Mouse (Mus musculus) G1E (cell line): ENCODE results near the gene Med13l. TPM values are rescaled to one million over a fixed set of nuclear protein-coding genes. Genes with fewer than 3 reads are reported as not detected.

ENCODE experiments used
- ATAC-seq: 2 replicates; pipeline ENCODE4 v1.8.0; 2016; ENCODE audit warnings: mild to moderate bottlenecking; ENCODE audit not compliant: insufficient number of reproducible peaks, poor library complexity, low FRiP score, severe bottlenecking; ENCODE audit errors: extremely low read depth
- DNase-seq: peaks from one replicate; pipeline ENCODE4 v3.0.0; 2012; ENCODE audit warnings: low spot score
- H3K27me3 ChIP-seq: 2 replicates; pipeline ENCODE4 v1.6.1; 2012; ENCODE audit warnings: mild to moderate bottlenecking, low read length, inconsistent platforms; ENCODE audit not compliant: insufficient read depth
- H3K36me3 ChIP-seq: replicated peaks from 2 replicates; pipeline ENCODE3; 2012; ENCODE audit warnings: mild to moderate bottlenecking, inconsistent platforms
- H3K4me1 ChIP-seq: 2 replicates; pipeline ENCODE4 v1.6.1; 2012; ENCODE audit warnings: low read depth, low read length, inconsistent platforms, mixed read lengths; ENCODE audit not compliant: insufficient read depth
- H3K4me3 ChIP-seq: 2 replicates; pipeline ENCODE4 v1.5.1; 2012; ENCODE audit warnings: low read depth, mild to moderate bottlenecking, inconsistent platforms, low read length, moderate library complexity, mixed read lengths
- H3K9me3 ChIP-seq: replicated peaks from 2 replicates; pipeline ENCODE4 v1.6.1; 2012; ENCODE audit warnings: inconsistent platforms
- CTCF ChIP-seq: IDR thresholded peaks from 2 replicates; pipeline ENCODE4 v1.5.1; 2012; ENCODE audit warnings: low read depth, low read length, inconsistent platforms, mixed read lengths
- GATA1 ChIP-seq: IDR thresholded peaks from 2 replicates; pipeline ENCODE4 v1.6.1; 2012; ENCODE audit warnings: borderline replicate concordance, low read length, inconsistent platforms, mixed read lengths
- GATA2 ChIP-seq: IDR thresholded peaks from 2 replicates; pipeline ENCODE4 v1.6.1; 2012; ENCODE audit warnings: low read depth, low read length, inconsistent platforms, borderline replicate concordance
- POLR2AphosphoS5 ChIP-seq: IDR thresholded peaks from 2 replicates; pipeline ENCODE4 v1.6.1; 2012; ENCODE audit warnings: low read depth, low read length, inconsistent platforms; ENCODE audit not compliant: insufficient replicate concordance
- TAL1 ChIP-seq: conservative IDR thresholded peaks from 2 replicates; pipeline ENCODE4 v1.6.1; 2012; ENCODE audit warnings: low read depth, low read length, inconsistent platforms, mixed read lengths
- polyA plus RNA-seq: library from polyadenylated mRNA; stranded (reverse); fragments of >175 nt; gene quantifications from 2 replicates; pipeline ENCODE4 v1.2.3, GENCODE M21; 2012
- total RNA-seq, 2 experiments: library from RNA; stranded (forward) in 1 of 2; stranded (reverse) in 1 of 2; fragments of 200-1000 nt in 1 of 2; fragments of >200 nt in 1 of 2; fragmentation: Nextera tagmentation in 1 of 2; gene quantifications; 2 replicates each; pipeline ENCODE4 v1.2.3; 2014 to 2017

Gene Med13l
- total and polyA plus RNA-seq, 3 experiments = 16.8 to 91.7 (median 17.9) TPM

DNA sequence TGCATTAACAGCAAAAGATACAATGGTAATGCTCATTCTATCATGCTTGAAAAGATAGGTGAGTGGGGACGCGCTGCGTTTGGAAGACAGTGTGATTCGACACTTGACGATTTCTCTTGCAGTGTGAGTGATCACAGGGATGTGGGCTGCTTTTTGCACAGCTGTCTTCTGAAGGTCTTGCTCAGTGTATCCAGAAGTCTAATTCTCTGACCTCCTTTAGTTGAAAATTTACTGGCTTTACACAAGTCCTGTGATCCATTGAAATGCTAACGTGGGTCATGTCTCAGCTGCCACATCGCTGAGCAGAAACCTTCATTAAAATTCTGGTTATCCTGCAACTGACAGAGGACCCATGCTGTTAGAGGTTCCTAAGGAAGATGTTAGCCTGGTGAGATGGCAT, 107.4 kb downstream of the Med13l start:
- Histone ChIP-seq H3K4me3 (no peak overlapping the region), H3K36me3 (peaks cover 58% of the 10 kb centered on the region), H3K4me1 (peaks cover 21% of the 10 kb centered on the region), H3K9me3 (no peaks in the 10 kb centered on the region), H3K27me3 (no peaks in the 10 kb centered on the region)
- no peak for DNase-seq
- TF ChIP-seq CTCF = no peak
- TF ChIP-seq POLR2AphosphoS5 = no peak
- TF ChIP-seq TAL1 = no peak
- TF ChIP-seq GATA1 = no peak
- TF ChIP-seq GATA2 = no peak
- ATAC-seq = no peak

- DNase-seq (no peak), ATAC-seq (no peak)
- Histone ChIP-seq H3K27me3 (no peaks in the 10 kb centered on the region), H3K9me3 (no peaks in the 10 kb centered on the region), H3K4me3 (no peak overlapping the region), H3K36me3 (peaks cover 63% of the 10 kb centered on the region), H3K4me1 (peaks cover 15% of the 10 kb centered on the region)
- TF ChIP-seq GATA1 (no peak), POLR2AphosphoS5 (no peak), CTCF (no peak), TAL1 (no peak), GATA2 (no peak)
These were observed 108.5 kb downstream of the Med13l start for GRCm38 (mm10) chr5:118668931-118669330.

- H3K36me3 ChIP-seq = peaks cover 68% of the 10 kb centered on the region
- DNase-seq = no peak
- ATAC-seq = no peak
- H3K27me3 ChIP-seq = no peaks in the 10 kb centered on the region
- H3K4me3 ChIP-seq = no peak overlapping the region
- no peak for TF ChIP-seq CTCF
- no peak for TF ChIP-seq GATA2
- TF ChIP-seq TAL1 = no peak
- TF ChIP-seq GATA1 = no peak
- no peak for TF ChIP-seq POLR2AphosphoS5
- H3K9me3 ChIP-seq = no peaks in the 10 kb centered on the region
- H3K4me1 ChIP-seq = peaks cover 4% of the 10 kb centered on the region; the same call in 1 of the 2 replicates
These were observed 111.6 kb downstream of the Med13l start for GRCm38 (mm10) chr5:118672111-118672510.

DNA sequence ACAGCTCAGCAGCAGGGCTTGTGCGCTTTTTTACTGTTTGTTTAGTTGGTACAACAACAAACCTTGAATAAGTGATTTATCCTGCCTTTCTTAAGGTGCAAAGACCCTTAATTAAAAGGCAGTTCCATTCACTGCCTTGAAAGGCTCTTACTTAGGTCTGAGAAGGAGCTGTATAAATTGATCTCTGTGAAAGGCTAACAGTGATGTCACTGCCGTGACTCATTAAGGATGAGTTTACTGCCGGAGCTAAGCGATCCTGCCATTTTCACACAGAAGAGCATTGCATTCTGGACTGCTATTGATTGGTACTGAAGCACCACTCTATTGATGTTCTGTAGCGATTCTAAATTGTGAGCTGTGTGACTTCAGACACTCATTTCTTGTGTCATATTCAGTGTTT, 113.4 kb downstream of the Med13l start:
- Histone ChIP-seq H3K4me1 (peaks cover 6% of the 10 kb centered on the region; the same call in 1 of the 2 replicates), H3K36me3 (peaks cover 78% of the 10 kb centered on the region), H3K4me3 (no peak overlapping the region), H3K9me3 (no peaks in the 10 kb centered on the region), H3K27me3 (no peaks in the 10 kb centered on the region)
- DNase-seq = no peak
- no peak for ATAC-seq
- TF ChIP-seq CTCF (no peak), GATA1 (no peak), TAL1 (no peak), POLR2AphosphoS5 (no peak), GATA2 (no peak)

- no peak for TF ChIP-seq GATA2
- TF ChIP-seq POLR2AphosphoS5 = no peak
- no peak for TF ChIP-seq CTCF
- TF ChIP-seq GATA1 = no peak
- no peak for TF ChIP-seq TAL1
- H3K4me3 ChIP-seq = no peak overlapping the region
- no peak for DNase-seq
- H3K27me3 ChIP-seq = no peaks in the 10 kb centered on the region
- no peaks in the 10 kb centered on the region for H3K9me3 ChIP-seq
- H3K36me3 ChIP-seq = peaks cover 80% of the 10 kb centered on the region
- ATAC-seq = no peak
- H3K4me1 ChIP-seq = peaks cover 7% of the 10 kb centered on the region; the same call in 1 of the 2 replicates
These were observed 113.8 kb downstream of the Med13l start for GRCm38 (mm10) chr5:118674321-118674720.

DNA sequence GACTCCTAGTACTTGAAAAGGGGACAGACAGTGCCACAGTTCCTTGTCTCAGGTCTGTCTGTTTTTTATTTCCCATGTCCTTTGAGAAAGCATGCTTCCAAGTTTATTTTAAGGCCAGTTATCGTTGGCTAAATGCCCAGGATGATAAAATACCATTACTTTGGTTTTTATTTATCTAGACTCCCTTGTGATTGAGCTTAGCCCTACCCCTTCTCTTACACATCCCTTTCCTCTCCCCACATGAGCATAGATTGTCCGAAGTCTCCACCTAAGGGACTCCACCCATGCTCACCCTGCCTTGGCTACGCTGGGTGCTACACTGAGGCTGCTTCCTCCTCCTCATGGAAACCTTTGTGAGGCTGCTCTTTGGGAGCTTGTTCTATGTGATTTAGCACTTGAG, 115.2 kb downstream of the Med13l start:
- H3K4me3 ChIP-seq = no peak overlapping the region
- H3K4me1 ChIP-seq = peaks cover 8% of the 10 kb centered on the region; the same call in 1 of the 2 replicates
- H3K9me3 ChIP-seq = no peaks in the 10 kb centered on the region
- DNase-seq (no peak), ATAC-seq (no peak)
- peaks cover 89% of the 10 kb centered on the region for H3K36me3 ChIP-seq
- H3K27me3 ChIP-seq = no peaks in the 10 kb centered on the region
- no peak for TF ChIP-seq CTCF
- no peak for TF ChIP-seq GATA1
- TF ChIP-seq TAL1 = no peak
- TF ChIP-seq GATA2 = no peak
- TF ChIP-seq POLR2AphosphoS5 = no peak

DNA sequence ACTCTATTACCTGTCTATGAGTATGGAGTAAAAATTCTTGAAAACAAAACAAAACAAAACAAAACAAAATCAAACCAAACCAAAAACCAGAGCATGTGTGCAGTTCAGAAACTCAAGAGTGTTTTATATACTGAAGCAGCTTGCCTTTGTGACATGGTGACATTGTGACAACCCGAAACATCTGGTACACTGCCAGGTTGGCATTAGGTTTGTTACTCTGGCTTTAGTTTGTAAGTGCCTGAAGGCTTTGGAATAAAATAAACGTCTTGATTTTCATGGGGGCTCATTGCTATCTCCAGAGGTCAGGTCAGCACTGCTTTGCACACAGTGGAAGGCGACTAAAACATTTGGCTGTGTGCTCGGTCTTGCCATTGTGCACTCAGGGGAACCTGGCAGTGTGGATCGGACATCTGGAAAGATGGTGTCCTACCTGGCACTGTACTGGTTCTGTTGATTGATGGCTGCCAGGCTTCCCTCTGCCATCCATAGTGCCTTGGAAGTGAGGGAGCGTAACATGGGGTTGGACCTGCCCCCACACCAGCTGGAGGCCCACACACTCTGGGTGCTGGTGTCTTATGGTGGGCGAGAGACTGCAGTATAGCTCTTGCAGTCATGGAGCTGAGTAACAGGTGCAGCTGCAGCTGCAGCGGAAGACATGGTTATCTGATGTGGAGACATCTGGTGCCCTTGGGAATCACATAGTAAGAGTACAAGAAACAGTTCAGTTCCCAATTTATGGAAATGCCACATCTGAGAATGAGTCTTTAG, 115.9 kb downstream of the Med13l start:
- Histone ChIP-seq H3K4me1 (peaks cover 8% of the 10 kb centered on the region; the same call in 1 of the 2 replicates), H3K9me3 (no peaks in the 10 kb centered on the region), H3K27me3 (no peaks in the 10 kb centered on the region), H3K36me3 (peaks cover 89% of the 10 kb centered on the region), H3K4me3 (no peak overlapping the region)
- ATAC-seq = no peak
- no peak for DNase-seq
- no peak for TF ChIP-seq GATA1
- TF ChIP-seq GATA2 = no peak
- no peak for TF ChIP-seq TAL1
- TF ChIP-seq CTCF = no peak
- TF ChIP-seq POLR2AphosphoS5 = no peak
